Mouse (Mus musculus): Measurements from ENCODE around the gene Tmem229b. TPM values are rescaled to one million over a fixed set of nuclear protein-coding genes. Genes with fewer than 3 reads are reported as not detected.

The Tmem229b gene
- polyA plus RNA-seq, 1 experiment from 2014 or later = 62.1 TPM

DNA sequence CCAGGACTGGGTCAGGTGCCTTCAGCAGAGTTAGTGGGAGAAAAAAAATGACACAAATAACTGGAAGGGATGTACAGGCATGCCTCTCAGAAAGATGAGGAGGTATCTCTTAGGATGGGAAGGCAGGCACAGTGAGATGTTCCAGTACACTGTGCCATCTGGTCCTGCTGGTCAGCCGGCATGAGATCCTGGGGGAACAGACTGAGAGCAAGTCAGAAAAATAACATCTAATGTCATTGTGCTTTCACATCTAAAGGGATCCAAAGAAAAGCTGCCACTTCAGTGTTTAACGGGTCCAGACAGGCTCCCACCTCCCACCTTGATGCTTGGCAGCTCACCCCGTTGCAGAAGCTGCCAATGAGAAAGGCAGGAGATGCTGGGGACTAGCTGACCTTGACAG, 54.9 kb downstream of the Tmem229b start:
- DNase-seq = no peak
- no peaks in the 10 kb centered on the region for H3K27me3 ChIP-seq (ENCODE audit: control insufficient read depth, insufficient read depth, low read length)
- H3K4me1 ChIP-seq (ENCODE audit: control insufficient read depth, insufficient read depth, low read length) = no peaks in the 10 kb centered on the region
- H3K36me3 ChIP-seq (ENCODE audit: control insufficient read depth, insufficient read depth, low read length) = no peaks in the 10 kb centered on the region
- H3K9me3 ChIP-seq (ENCODE audit: control insufficient read depth, low read length) = peaks cover 13% of the 10 kb centered on the region
- H3K27ac ChIP-seq (replicated peaks; ENCODE audit: low read depth, low read length) = no peak overlapping the region
- H3K4me3 ChIP-seq (replicated peaks; ENCODE audit: low read depth, low read length) = no peak overlapping the region
- ATAC-seq (ENCODE audit: low FRiP score, low TSS enrichment) = no peak
- 47% methylated on average over 3 of the region's 3 CpGs for WGBS
- H3K9ac ChIP-seq (replicated peaks; ENCODE audit: low read length) = no peak overlapping the region
- no peak overlapping the region for H3K4me2 ChIP-seq (ENCODE audit: low read length)

DNA sequence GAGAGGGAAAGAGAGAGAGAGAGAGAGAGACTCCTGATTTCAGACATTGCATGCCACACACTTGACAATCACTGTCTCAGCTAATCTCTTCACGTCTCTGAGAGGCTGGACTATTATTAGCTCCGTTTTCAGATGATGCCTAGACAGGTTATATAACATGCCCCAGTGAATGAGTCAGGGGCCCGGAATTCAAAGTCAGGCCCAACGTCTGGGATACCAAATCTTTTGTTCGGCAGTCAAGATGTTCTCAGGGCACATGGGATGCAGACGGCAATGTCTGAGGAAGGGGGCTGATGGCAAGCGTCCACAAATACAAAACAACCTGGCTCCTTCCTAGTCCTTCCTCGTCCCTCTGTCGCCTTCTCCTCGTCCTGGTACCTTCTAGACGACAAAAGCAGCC, 55.4 kb downstream of the Tmem229b start:
- ATAC-seq (ENCODE audit: low FRiP score, low TSS enrichment) = no peak
- H3K27ac ChIP-seq (replicated peaks; ENCODE audit: low read depth, low read length) = no peak overlapping the region
- WGBS = 69% methylated on average over 11 of the region's 11 CpGs

DNA sequence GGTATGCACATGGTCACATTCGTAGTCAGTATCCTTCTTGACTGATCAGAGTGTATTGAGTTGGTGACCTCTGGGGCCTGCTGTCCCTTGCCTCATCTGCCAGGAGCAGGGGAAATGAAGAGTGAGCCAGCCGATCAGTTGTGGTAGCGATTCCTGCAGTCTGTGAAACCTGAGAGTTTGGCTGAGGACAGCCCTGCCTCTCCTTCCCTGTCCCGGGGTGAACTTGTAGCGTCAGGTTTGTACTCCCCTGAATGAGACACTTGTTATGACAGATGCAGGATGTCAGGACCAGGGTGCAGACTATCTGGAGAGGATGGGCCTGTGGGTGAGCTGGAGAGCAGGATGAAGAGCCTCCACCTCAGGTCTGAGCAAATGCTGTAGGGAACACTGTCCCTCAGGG, 59.8 kb downstream of the Tmem229b start:
- 86% methylated on average over 5 of the region's 5 CpGs for WGBS
- DNase-seq = no peak

More for the DNA sequence above, 55.4 kb downstream of the Tmem229b start:
- H3K4me2 ChIP-seq (ENCODE audit: low read length) = no peak overlapping the region
- no peaks in the 10 kb centered on the region for H3K36me3 ChIP-seq (ENCODE audit: control insufficient read depth, insufficient read depth, low read length)
- no peak overlapping the region for H3K9ac ChIP-seq (replicated peaks; ENCODE audit: low read length)
- H3K9me3 ChIP-seq (ENCODE audit: control insufficient read depth, low read length) = peaks cover 11% of the 10 kb centered on the region
- no peaks in the 10 kb centered on the region for H3K4me1 ChIP-seq (ENCODE audit: control insufficient read depth, insufficient read depth, low read length)
- no peak overlapping the region for H3K4me3 ChIP-seq (replicated peaks; ENCODE audit: low read depth, low read length)
- no peaks in the 10 kb centered on the region for H3K27me3 ChIP-seq (ENCODE audit: control insufficient read depth, insufficient read depth, low read length)
- DNase-seq = no peak

DNA sequence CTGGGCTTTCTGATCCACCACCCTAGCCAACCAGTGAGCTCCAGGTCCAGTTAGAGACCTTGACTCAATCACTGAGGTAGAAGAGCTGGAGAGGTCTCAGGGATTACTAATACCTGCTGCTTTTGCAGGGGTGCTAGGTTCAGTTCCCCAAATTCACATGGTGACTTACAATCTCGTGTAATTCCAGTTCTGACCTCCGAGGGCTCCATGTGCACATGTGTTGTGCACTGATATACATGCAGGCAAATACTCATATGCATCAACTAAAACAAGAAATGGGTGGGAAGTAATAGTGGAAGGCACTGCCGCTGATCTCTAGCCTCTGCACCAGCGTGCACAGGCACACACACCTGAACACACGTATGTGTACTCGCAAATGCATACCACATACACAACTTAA, 60.3 kb downstream of the Tmem229b start:
- no peaks in the 10 kb centered on the region for H3K9me3 ChIP-seq (ENCODE audit: control insufficient read depth, low read length)
- WGBS = 86% methylated on average over 6 of the region's 6 CpGs
- H3K4me3 ChIP-seq (replicated peaks; ENCODE audit: low read depth, low read length) = no peak overlapping the region
- no peaks in the 10 kb centered on the region for H3K36me3 ChIP-seq (ENCODE audit: control insufficient read depth, insufficient read depth, low read length)
- no peak overlapping the region for H3K4me2 ChIP-seq (ENCODE audit: low read length)
- no peak overlapping the region for H3K9ac ChIP-seq (replicated peaks; ENCODE audit: low read length)
- no peaks in the 10 kb centered on the region for H3K4me1 ChIP-seq (ENCODE audit: control insufficient read depth, insufficient read depth, low read length)
- no peak overlapping the region for H3K27ac ChIP-seq (replicated peaks; ENCODE audit: low read depth, low read length)
- DNase-seq = peak; percentile 53
- no peaks in the 10 kb centered on the region for H3K27me3 ChIP-seq (ENCODE audit: control insufficient read depth, insufficient read depth, low read length)
- ATAC-seq (ENCODE audit: low FRiP score, low TSS enrichment) = no peak

More for the DNA sequence above, 59.8 kb downstream of the Tmem229b start:
- Histone ChIP-seq H3K27ac (replicated peaks; ENCODE audit: low read depth, low read length) (no peak overlapping the region), H3K4me2 (ENCODE audit: low read length) (no peak overlapping the region), H3K27me3 (ENCODE audit: control insufficient read depth, insufficient read depth, low read length) (no peaks in the 10 kb centered on the region), H3K4me3 (replicated peaks; ENCODE audit: low read depth, low read length) (no peak overlapping the region), H3K36me3 (ENCODE audit: control insufficient read depth, insufficient read depth, low read length) (no peaks in the 10 kb centered on the region), H3K9me3 (ENCODE audit: control insufficient read depth, low read length) (no peaks in the 10 kb centered on the region), H3K4me1 (ENCODE audit: control insufficient read depth, insufficient read depth, low read length) (no peaks in the 10 kb centered on the region), H3K9ac (replicated peaks; ENCODE audit: low read length) (no peak overlapping the region)
- no peak for ATAC-seq (ENCODE audit: low FRiP score, low TSS enrichment)

DNA sequence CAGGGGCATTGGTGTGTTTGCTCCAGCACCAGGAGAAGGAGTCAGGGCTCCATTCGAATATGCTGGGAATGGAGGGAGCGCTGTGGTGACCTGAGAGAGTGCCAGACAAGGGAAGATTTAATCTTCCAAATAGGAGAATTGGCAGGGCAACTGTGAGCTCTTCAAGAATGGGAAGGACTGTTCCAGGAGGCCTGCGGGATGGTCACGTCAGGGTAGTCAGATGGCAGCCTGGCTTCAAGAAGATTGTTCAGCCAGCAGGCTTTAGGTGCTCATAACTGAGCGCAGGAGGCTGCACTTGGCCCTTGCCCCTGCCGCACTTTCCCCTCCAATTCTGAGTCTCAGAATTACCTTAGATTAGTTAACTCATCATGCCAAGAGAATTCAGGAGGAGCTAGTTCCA, 64.5 kb downstream of the Tmem229b start:
- no peak overlapping the region for H3K4me3 ChIP-seq (replicated peaks; ENCODE audit: low read depth, low read length)
- H3K4me2 ChIP-seq (ENCODE audit: low read length) = no peak overlapping the region
- DNase-seq (no peak), ATAC-seq (ENCODE audit: low FRiP score, low TSS enrichment) (no peak)
- WGBS = 91% methylated on average over 6 of the region's 6 CpGs
- no peak overlapping the region for H3K9ac ChIP-seq (replicated peaks; ENCODE audit: low read length)
- H3K27me3 ChIP-seq (ENCODE audit: control insufficient read depth, insufficient read depth, low read length) = no peaks in the 10 kb centered on the region
- H3K27ac ChIP-seq (replicated peaks; ENCODE audit: low read depth, low read length) = no peak overlapping the region
- H3K4me1 ChIP-seq (ENCODE audit: control insufficient read depth, insufficient read depth, low read length) = no peaks in the 10 kb centered on the region
- no peaks in the 10 kb centered on the region for H3K9me3 ChIP-seq (ENCODE audit: control insufficient read depth, low read length)
- H3K36me3 ChIP-seq (ENCODE audit: control insufficient read depth, insufficient read depth, low read length) = no peaks in the 10 kb centered on the region

DNA sequence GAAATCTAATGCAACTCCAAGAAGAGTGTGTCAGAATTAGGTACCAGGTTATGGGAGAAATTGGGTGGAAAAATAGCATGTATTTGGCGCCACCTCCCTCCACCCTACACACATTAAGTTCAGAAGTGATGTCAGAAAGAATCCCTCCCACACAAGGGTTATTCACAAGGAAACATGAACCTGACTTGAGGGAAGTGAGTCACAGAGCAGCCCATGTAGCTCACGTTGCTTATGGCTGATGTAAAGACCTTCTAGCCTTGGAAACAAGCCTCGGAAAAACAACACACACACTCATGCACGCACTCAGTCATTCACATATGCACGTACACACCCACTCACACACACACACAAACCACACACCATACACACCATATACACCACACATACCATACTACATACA, 67.3 kb downstream of the Tmem229b start:
- DNase-seq (no peak), ATAC-seq (ENCODE audit: low FRiP score, low TSS enrichment) (no peak)
- Histone ChIP-seq H3K9me3 (ENCODE audit: control insufficient read depth, low read length) (no peaks in the 10 kb centered on the region), H3K4me1 (ENCODE audit: control insufficient read depth, insufficient read depth, low read length) (no peaks in the 10 kb centered on the region), H3K4me3 (replicated peaks; ENCODE audit: low read depth, low read length) (no peak overlapping the region), H3K36me3 (ENCODE audit: control insufficient read depth, insufficient read depth, low read length) (no peaks in the 10 kb centered on the region), H3K4me2 (ENCODE audit: low read length) (no peak overlapping the region), H3K27ac (replicated peaks; ENCODE audit: low read depth, low read length) (no peak overlapping the region), H3K27me3 (ENCODE audit: control insufficient read depth, insufficient read depth, low read length) (no peaks in the 10 kb centered on the region), H3K9ac (replicated peaks; ENCODE audit: low read length) (no peak overlapping the region)
- 91% methylated on average over 5 of the region's 5 CpGs for WGBS

DNA sequence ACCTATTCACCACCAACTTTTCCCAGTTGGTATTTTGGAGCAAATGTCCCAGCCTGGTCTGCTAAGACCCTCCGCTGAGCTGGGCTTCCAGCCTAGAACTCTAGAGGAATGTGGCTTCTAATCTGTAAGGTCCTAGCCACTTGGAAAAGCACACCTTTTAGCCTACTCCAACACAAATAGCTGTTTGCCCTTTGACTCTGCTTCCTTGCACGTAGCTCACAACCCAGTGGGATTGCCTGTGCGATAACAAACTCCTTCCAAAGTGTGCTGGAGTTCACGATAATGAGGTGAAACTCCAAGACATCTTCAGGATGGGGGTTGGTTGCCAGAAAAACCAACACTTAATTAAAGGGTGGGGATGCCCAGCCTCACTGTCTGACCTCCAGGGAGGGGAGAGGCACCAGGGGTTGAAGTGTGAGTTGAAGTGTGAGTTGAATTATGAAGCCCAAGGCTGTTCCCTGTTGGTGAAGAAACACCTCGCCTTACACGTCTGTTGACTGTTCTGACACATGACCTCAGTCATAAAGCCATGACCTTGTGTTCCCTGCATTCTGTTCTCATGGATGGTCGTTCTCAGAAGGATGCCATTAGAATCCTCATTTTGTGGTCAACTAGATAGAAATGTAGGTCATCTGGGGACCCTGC, 67.9 kb downstream of the Tmem229b start:
- no peak overlapping the region for H3K4me3 ChIP-seq (replicated peaks; ENCODE audit: low read depth, low read length)

DNA sequence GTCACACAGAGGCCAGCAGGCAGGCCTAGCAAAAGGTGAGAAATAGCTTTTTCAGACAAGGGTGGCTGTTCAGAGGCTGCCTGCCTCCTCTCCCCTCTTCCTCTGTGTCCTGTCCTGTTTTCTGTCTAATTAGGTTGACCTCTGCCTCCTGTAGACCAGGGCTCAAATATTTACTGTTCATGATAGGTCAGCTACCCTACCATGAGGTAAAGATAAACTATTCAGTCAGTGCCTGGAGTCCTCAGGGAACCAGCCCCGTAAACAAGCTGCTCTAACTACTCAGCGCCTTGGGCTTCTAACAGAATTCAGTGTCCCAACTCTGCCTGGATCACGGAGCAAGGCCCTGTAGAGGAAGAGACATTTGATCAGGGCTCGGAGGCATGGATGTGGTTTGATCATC, 70.9 kb downstream of the Tmem229b start:
- no peak overlapping the region for H3K4me3 ChIP-seq (replicated peaks; ENCODE audit: low read depth, low read length)
- no peaks in the 10 kb centered on the region for H3K9me3 ChIP-seq (ENCODE audit: control insufficient read depth, low read length)
- H3K27me3 ChIP-seq (ENCODE audit: control insufficient read depth, insufficient read depth, low read length) = no peaks in the 10 kb centered on the region
- H3K9ac ChIP-seq (replicated peaks; ENCODE audit: low read length) = no peak overlapping the region
- no peaks in the 10 kb centered on the region for H3K36me3 ChIP-seq (ENCODE audit: control insufficient read depth, insufficient read depth, low read length)
- 61% methylated on average over 4 of the region's 4 CpGs for WGBS
- no peak for ATAC-seq (ENCODE audit: low FRiP score, low TSS enrichment)
- no peaks in the 10 kb centered on the region for H3K4me1 ChIP-seq (ENCODE audit: control insufficient read depth, insufficient read depth, low read length)
- DNase-seq = no peak
- H3K4me2 ChIP-seq (ENCODE audit: low read length) = no peak overlapping the region
- no peak overlapping the region for H3K27ac ChIP-seq (replicated peaks; ENCODE audit: low read depth, low read length)

More for the DNA sequence above, 67.9 kb downstream of the Tmem229b start:
- H3K36me3 ChIP-seq (ENCODE audit: control insufficient read depth, insufficient read depth, low read length) = no peaks in the 10 kb centered on the region
- H3K27me3 ChIP-seq (ENCODE audit: control insufficient read depth, insufficient read depth, low read length) = no peaks in the 10 kb centered on the region
- H3K9me3 ChIP-seq (ENCODE audit: control insufficient read depth, low read length) = no peaks in the 10 kb centered on the region
- no peak overlapping the region for H3K9ac ChIP-seq (replicated peaks; ENCODE audit: low read length)
- no peak overlapping the region for H3K4me2 ChIP-seq (ENCODE audit: low read length)
- ATAC-seq (ENCODE audit: low FRiP score, low TSS enrichment) (no peak), DNase-seq (no peak)
- H3K4me1 ChIP-seq (ENCODE audit: control insufficient read depth, insufficient read depth, low read length) = no peaks in the 10 kb centered on the region
- no peak overlapping the region for H3K27ac ChIP-seq (replicated peaks; ENCODE audit: low read depth, low read length)
- WGBS = 84% methylated on average over 7 of the region's 7 CpGs

DNA sequence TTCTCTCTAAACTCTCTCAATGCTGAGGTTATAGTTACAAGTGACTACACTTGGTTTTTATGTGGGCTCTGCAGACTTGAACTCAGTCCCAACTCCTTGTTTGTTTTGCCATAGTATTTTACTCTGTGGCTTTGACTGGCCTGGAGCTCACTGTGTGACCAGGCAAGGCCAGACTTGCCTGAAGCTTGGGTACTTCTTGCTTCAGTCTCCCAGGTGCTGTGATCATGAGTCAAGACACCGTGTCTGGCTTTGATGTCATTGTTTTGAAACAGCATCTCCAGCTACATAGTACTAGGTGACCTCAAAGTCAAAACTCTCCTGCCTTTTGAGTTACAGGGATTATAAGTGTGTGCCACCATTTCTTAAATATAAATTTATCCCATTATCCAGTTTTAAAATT, 77.5 kb downstream of the Tmem229b start:
- no peak overlapping the region for H3K27ac ChIP-seq (replicated peaks; ENCODE audit: low read depth, low read length)
- H3K27me3 ChIP-seq (ENCODE audit: control insufficient read depth, insufficient read depth, low read length) = no peaks in the 10 kb centered on the region
- no peak overlapping the region for H3K9ac ChIP-seq (replicated peaks; ENCODE audit: low read length)
- 65% methylated on average over 1 of the region's 1 CpGs for WGBS
- no peak overlapping the region for H3K4me2 ChIP-seq (ENCODE audit: low read length)
- H3K4me3 ChIP-seq (replicated peaks; ENCODE audit: low read depth, low read length) = no peak overlapping the region
- no peak for DNase-seq
- ATAC-seq (ENCODE audit: low FRiP score, low TSS enrichment) = no peak
- no peaks in the 10 kb centered on the region for H3K36me3 ChIP-seq (ENCODE audit: control insufficient read depth, insufficient read depth, low read length)
- no peaks in the 10 kb centered on the region for H3K9me3 ChIP-seq (ENCODE audit: control insufficient read depth, low read length)
- H3K4me1 ChIP-seq (ENCODE audit: control insufficient read depth, insufficient read depth, low read length) = no peaks in the 10 kb centered on the region

Measured in midbrain, embryonic 14.5 days (tissue).